Mouse (Mus musculus) erythroblast, embryonic 14.5 days (primary cell): ENCODE measurements around the gene Adam12.

Experiments
- GATA1 ChIP-seq: IDR thresholded peaks from 2 replicates; pipeline ENCODE4 v1.6.1; 2012; ENCODE audit warnings: low read length, inconsistent platforms, mixed read lengths
- TAL1 ChIP-seq: IDR thresholded peaks from 3 replicates; pipeline ENCODE4 v1.6.1; 2012; ENCODE audit warnings: low read length, inconsistent platforms, mixed read lengths

DNA sequence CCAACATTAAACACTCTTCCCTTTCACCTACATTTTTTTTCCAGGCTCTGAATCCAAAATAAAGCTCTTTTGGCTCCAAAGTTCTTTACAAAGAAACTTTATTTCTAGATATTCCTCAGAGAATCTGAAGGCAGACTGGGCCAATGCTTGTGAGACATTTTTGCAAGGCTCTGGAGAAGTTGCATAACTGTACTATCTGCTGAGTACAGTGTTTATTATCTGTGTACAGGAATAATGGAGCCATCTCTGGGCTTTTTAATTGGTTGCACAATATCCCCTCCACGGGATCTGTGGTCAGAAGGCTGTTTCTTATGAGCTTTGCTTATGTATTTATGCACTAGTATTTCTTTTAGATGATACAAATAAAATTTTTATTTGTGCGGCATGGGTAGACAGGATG, 54.9 kb downstream of the Adam12 start:
- TF ChIP-seq TAL1 = no peak
- TF ChIP-seq GATA1 = no peak
